Mouse (Mus musculus): ENCODE data around the gene Ipo4. TPM values are rescaled to one million over a fixed set of nuclear protein-coding genes. Genes with fewer than 3 reads are reported as not detected.

Ipo4 gene
- polyA plus RNA-seq, 1 experiment: 184 TPM

DNA sequence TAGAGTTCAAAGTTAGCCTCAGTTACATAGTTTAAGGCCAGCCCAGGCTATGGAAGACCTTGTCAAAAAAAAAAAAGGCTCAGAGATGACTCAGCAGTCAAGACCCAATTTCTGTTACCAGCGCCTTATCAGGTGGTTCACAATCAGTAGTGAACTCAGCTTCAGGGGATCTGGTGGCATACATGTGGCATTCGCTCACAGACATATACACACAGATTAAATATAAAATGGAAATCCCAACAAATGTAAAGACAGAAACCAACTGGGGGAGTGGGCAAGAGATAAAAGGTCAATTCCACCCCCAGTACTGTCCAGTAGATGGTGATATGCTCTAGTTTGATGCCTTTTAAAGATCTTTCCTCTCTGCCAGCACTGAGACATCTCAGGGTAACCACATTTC, 49.6 kb downstream of the Ipo4 start:
- TF ChIP-seq POLR2A (IDR thresholded peaks at IDR 0.05; ENCODE audit: borderline replicate concordance, extremely low read depth, insufficient read depth, insufficient read length, poor library complexity, severe bottlenecking) (no peak), CTCF (IDR thresholded peaks at IDR 0.05; ENCODE audit: borderline replicate concordance, extremely low read depth, insufficient read depth, insufficient read length) (no peak)
- no peak for DNase-seq (ENCODE audit: low read depth)

DNA sequence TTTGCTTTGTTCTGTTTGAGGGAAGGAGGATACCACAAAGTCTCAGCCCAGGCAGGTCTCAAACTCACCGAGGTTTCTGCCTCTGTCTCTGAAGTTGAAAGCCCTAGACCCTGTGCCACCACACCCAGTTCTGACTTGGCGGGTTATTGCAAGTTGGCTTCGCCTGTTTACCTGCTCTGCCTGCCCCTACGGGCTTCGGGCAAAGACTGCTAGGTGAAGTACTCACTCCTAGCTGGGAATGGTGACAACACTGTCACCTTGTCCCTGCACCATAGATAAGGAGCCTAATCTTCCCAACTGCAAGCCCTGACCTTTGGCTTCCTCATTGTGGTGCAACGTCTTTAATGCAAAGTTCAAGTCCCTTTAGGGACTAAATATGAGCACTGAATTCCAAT, 50.2 kb downstream of the Ipo4 start:
- TF ChIP-seq POLR2A (IDR thresholded peaks at IDR 0.05; ENCODE audit: borderline replicate concordance, extremely low read depth, insufficient read depth, insufficient read length, poor library complexity, severe bottlenecking) (no peak), CTCF (IDR thresholded peaks at IDR 0.05; ENCODE audit: borderline replicate concordance, extremely low read depth, insufficient read depth, insufficient read length) (no peak)
- DNase-seq (ENCODE audit: low read depth): no peak

DNA sequence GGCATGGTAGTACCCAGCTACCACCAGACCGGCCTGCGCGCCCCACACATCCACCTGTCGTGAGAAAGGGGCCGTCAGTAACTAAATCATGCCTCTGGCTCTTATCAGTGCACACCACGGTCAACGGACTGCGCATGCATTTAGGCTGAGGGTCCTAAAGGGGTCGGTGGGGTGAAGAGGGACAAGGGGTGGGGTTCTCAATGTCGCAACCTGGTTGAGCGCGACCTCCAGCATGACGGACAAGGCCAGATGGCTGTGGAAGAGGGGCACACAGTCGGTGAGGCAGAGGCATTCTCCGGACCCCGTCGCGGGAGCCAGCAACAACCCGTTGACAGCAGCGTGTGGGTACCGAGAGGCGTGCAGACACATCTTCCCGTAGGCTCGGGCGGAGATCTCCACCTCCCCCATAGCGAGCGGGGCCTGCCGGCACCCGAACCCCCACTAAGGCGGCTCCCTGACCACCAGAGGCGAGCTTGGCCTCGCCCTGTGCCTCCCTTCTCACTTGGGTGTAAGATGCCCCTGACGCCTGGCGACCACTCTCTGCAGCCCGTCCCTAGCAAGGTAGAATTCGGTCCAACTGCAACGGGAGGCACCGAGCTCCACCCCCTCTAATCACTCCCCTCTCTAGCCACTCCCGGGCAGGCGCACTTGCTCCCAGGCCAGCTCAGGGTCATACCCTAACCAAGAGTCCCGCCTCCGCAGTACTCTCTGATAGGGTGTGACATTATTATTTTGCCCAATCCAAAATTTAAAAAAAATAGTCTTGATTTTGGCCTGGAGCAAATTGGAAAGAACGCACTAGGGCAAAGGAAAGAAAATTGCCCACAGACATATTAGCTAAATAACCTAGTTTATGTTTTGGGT, 50.8 kb downstream of the Ipo4 start, which contains the start of gene Emc9:
Gene Emc9 (minus strand): TSS at position 601 of the 864 bp plus-strand sequence.
- TF ChIP-seq POLR2A (IDR thresholded peaks at IDR 0.05; ENCODE audit: borderline replicate concordance, extremely low read depth, insufficient read depth, insufficient read length, poor library complexity, severe bottlenecking): no peak
- no peak for TF ChIP-seq CTCF (IDR thresholded peaks at IDR 0.05; ENCODE audit: borderline replicate concordance, extremely low read depth, insufficient read depth, insufficient read length)
- peak; percentile 46 for DNase-seq (ENCODE audit: low read depth)

DNA sequence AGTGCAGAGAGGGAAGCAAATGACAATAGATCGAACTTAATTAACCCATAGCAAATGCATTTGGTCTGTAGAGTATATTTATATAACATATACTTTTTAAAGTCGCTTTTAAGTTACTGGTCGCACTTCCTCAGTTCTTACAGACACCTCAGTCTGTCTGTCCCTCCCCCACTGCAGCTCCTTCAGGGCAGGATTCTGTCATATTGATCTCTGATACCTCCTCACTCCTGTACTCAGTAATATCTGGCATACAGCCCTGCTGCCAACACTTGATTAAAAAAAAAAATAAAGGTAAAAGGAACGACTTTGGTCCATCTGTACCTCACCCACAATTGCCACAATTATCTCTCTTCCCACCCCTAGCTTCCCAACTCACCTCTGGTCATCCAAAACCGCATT, 51.5 kb downstream of the Ipo4 start:
- TF ChIP-seq CTCF (IDR thresholded peaks at IDR 0.05; ENCODE audit: borderline replicate concordance, extremely low read depth, insufficient read depth, insufficient read length) (no peak), POLR2A (IDR thresholded peaks at IDR 0.05; ENCODE audit: borderline replicate concordance, extremely low read depth, insufficient read depth, insufficient read length, poor library complexity, severe bottlenecking) (no peak)
- no peak for DNase-seq (ENCODE audit: low read depth)

DNA sequence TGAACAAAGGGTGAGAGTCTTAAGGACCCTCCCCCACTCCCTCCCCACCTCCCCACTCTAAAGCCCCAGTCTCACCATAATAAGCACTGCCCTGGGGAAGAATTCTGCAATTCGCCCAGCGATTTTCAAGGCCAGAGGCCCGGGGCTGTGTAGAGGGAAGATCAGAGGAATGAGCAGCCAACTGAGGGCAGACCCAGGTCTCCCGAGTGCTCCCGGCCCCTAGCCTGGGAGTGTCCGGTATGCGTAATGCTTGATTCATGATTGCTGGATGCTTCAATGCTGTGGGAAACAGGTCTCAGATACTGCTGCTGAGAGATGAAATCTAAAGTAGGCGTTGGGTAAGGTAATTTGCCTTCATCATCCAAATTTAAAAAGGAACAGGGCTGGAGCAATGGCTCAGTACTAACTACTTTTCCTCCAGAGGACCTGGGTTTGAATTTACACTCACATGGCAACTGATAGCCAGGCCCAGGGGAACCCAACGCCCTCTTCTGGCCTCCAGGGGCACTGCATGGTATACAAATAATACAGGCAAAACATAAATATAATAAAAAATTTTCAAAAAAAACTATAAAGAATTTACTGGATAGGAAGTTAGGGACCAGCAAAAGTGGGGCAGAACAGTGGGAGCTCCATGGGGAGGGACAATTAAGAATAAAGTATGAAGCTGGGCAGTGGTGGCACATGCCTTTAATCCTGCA, 53.6 kb downstream of the Ipo4 start:
- no peak for DNase-seq (ENCODE audit: low read depth)
- TF ChIP-seq CTCF (IDR thresholded peaks at IDR 0.05; ENCODE audit: borderline replicate concordance, extremely low read depth, insufficient read depth, insufficient read length) (peak; percentile 43; the same call in 1 of the 2 replicates), POLR2A (IDR thresholded peaks at IDR 0.05; ENCODE audit: borderline replicate concordance, extremely low read depth, insufficient read depth, insufficient read length, poor library complexity, severe bottlenecking) (no peak)

DNA sequence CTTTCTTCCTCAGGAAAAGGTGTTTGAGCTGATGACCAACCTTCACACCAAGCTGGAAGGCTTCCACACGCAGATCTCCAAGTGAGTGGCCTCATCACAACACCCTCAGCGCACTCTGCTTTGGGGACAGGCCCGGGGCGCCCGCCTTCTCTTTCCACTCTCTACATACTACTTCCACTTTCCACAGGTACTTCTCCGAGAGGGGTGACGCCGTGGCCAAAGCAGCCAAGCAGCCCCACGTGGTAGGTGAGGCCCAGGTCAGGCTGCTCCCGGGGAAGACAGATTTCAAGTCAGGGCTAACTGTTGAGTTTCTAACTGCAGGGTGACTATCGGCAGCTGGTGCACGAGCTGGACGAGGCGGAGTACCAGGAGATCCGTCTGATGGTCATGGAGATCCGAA, 55.0 kb downstream of the Ipo4 start:
- TF ChIP-seq CTCF (IDR thresholded peaks at IDR 0.05; ENCODE audit: borderline replicate concordance, extremely low read depth, insufficient read depth, insufficient read length) (no peak), POLR2A (IDR thresholded peaks at IDR 0.05; ENCODE audit: borderline replicate concordance, extremely low read depth, insufficient read depth, insufficient read length, poor library complexity, severe bottlenecking) (no peak)
- no peak for DNase-seq (ENCODE audit: low read depth)

DNA sequence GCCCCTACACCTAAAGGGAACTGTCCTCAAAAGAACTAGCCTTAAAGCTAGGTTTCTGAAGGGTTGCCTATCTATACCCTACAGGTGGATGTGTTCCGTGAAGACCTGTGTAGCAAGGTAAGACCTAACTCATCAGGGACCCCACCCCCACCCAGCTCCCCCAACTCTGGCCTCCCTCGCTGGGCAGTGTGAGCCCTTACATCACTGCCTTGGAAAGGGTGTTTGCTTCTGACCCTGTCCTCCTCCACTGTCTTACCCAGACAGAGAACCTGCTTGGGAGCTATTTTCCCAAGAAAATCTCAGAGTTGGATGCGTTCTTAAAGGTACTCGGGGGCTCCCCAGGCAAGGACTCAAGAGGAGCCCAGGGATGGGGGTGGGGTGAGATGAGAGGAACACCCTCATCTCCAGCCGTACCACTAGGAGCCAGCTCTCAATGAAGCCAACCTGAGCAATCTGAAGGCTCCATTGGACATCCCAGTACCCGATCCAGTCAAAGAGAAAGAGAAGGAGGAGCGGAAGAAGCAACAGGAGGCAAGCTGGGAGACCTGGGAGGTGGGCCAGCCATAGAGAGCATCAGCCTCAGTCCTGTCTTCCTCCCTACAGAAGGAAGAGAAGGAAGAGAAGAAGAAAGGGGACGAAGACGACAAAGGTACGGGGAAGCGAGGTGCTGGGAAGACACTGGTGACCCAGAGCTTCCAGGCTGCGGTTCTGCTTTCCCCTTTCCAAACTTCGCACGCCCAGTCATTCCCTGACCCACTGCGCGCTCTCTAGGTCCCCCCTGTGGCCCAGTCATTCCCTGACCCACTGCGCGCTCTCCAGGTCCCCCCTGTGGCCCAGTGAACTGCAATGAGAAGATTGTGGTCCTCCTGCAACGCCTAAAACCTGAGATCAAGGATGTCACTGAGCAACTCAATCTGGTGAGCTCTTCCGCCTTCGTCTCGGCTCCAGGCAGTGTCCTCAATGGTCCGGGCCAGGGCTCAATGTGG, 56.0 kb downstream of the Ipo4 start:
- TF ChIP-seq POLR2A (IDR thresholded peaks at IDR 0.05; ENCODE audit: borderline replicate concordance, extremely low read depth, insufficient read depth, insufficient read length, poor library complexity, severe bottlenecking): no peak
- no peak for TF ChIP-seq CTCF (IDR thresholded peaks at IDR 0.05; ENCODE audit: borderline replicate concordance, extremely low read depth, insufficient read depth, insufficient read length)
- no peak for DNase-seq (ENCODE audit: low read depth)

DNA sequence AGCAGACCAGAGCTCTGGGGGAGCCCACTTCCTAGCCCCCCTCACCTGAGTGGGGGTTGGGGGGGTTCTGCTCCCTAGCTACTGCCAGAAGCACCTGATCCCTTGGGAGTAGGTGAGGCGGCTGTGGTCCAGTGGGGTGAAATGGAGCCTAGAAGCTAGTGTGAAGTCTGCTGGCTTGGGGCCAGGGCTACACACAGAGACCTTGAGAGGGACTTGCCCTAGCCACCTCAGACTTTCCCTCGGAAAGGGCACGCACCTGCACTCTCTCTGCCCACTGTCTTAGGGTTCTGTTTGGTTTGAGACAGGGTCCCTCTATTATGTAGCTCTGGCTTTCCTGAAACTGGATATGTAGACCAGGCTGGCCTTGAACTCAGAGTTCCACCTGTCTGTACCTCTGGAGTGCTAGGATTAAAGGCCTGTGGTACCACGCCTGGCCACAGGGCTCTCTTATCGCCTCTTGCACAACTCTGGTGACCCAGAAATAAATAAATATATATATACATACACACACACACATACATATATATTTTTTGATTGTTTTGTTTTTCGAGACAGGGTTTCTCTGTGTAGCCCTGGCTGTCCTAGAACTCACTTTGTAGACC, 57.0 kb downstream of the Ipo4 start:
- peak; percentile 62 for DNase-seq (ENCODE audit: low read depth)
- TF ChIP-seq POLR2A (IDR thresholded peaks at IDR 0.05; ENCODE audit: borderline replicate concordance, extremely low read depth, insufficient read depth, insufficient read length, poor library complexity, severe bottlenecking) (no peak), CTCF (IDR thresholded peaks at IDR 0.05; ENCODE audit: borderline replicate concordance, extremely low read depth, insufficient read depth, insufficient read length) (no peak)

DNA sequence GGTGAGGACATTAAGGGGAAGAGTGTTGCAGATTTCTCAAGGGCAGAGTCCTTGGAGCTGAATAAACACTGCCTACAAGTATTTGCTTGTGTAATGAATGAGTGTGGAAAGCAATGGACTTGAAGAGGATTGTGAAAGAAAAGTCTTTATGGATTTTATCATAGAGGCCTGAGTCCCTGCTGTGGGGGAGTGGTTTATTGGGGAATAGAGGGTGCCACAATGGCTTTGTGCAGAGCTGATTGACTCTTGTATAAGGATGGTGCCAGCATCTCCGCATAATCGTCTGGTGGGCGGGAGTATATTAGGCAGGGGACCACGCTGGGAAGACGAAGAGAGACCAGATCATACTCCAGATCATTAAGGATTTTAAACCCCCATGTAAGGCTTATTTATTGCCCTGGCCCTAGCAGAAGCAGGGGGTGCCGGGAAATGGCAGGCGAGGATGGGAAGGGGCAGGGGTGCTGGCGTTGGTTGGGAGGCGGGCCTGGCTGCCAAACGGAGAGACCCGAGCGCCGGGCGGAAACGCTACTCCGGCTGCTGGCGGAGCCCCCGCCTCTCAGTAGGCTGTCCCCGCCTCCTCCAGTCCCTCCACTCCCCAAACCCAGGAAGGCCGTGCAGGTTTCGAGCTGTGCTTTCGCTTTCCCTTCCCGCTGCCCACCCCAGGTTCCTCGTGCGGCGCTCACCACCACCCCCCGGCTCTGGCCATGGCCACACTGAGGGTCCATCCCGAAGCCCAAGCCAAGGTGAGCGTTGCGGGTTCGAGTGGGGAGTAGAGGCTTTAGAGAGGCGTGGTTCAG, 57.7 kb downstream of the Ipo4 start, which contains the start of gene Psme1:
Gene Psme1 (plus strand): TSS at position 253 of the 797 bp plus-strand sequence.
- TF ChIP-seq POLR2A (IDR thresholded peaks at IDR 0.05; ENCODE audit: borderline replicate concordance, extremely low read depth, insufficient read depth, insufficient read length, poor library complexity, severe bottlenecking) (peak; percentile 45; the same call in 1 of the 2 replicates), CTCF (IDR thresholded peaks at IDR 0.05; ENCODE audit: borderline replicate concordance, extremely low read depth, insufficient read depth, insufficient read length) (no peak)
- peak; percentile 93 for DNase-seq (ENCODE audit: low read depth)
